Mouse (Mus musculus) hindbrain, embryonic 10.5 days (tissue): ENCODE results near the gene Syngr2. TPM values are rescaled to one million over a fixed set of nuclear protein-coding genes. Genes with fewer than 3 reads are reported as not detected.

Experiments
- DNase-seq: peaks from one replicate; pipeline ENCODE4 v3.0.0-alpha.2; 2017; ENCODE audit warnings: low spot score
- H3K27ac ChIP-seq: fragments of 300-500 bp; sonication (generic); 2 replicates; pipeline ENCODE4 v1.5.1; 2016; ENCODE audit warnings: mild to moderate bottlenecking, moderate library complexity
- H3K27me3 ChIP-seq: fragments of 300-500 bp; sonication (generic); 2 replicates; pipeline ENCODE4 v1.6.1; 2016; ENCODE audit warnings: mild to moderate bottlenecking; ENCODE audit not compliant: poor library complexity, insufficient read depth, severe bottlenecking
- H3K36me3 ChIP-seq: fragments of 300-500 bp; sonication (generic); 2 replicates; pipeline ENCODE4 v1.6.1; 2016; ENCODE audit warnings: mild to moderate bottlenecking, moderate library complexity
- H3K4me1 ChIP-seq: fragments of 300-500 bp; sonication (generic); replicated peaks from 2 replicates; pipeline ENCODE4 v1.6.1; 2016; ENCODE audit warnings: mild to moderate bottlenecking
- H3K4me3 ChIP-seq: fragments of 300-500 bp; sonication (generic); 2 replicates; pipeline ENCODE4 v1.5.1; 2016; ENCODE audit warnings: mild to moderate bottlenecking, moderate library complexity
- H3K9me3 ChIP-seq: fragments of 300-500 bp; sonication (generic); 2 replicates; pipeline ENCODE4 v1.6.1; 2016; ENCODE audit warnings: mild to moderate bottlenecking, moderate library complexity
- WGBS: fragments of 180-500 bp; shearing (Covaris S2); methylation state at CpG from one replicate; pipeline ENCODE4 v1.1.7; 2016; 5-methylcytosine and 5-hydroxymethylcytosine counted together
- polyA plus RNA-seq: library from polyadenylated mRNA; unstranded; fragments of >200 nt; fragmentation: Nextera tagmentation; extraction: Ambion mirVana; gene quantifications from 2 replicates; pipeline ENCODE4 v1.2.1, GENCODE M21; 2016

Syngr2 gene
- polyA plus RNA-seq, 1 experiment from 2014 or later: 33.7 TPM

DNA sequence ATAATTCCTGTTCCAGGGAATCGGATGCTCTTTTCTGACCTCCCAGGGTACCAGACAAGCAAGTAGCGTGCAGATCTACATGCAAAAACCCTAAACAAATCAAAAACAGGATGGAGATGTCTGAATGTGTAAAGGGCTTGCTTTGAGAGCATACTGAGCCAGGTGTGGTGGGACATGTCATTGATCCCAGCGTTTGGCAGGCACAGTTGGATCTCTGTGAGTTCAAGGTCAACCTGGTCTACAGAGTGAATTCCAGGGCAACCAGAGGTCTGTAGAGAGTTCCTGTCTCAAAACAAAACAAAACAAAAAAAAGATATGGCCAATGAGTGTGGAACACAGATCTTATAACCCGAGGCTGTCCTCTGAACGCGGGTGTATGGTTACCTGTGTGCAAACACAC is 13.9 kb downstream of the Syngr2 start:
- Histone ChIP-seq H3K9me3 (no peaks in the 10 kb centered on the region), H3K4me3 (no peak overlapping the region), H3K36me3 (peaks cover 58% of the 10 kb centered on the region), H3K27ac (no peak overlapping the region), H3K27me3 (no peaks in the 10 kb centered on the region), H3K4me1 (peaks cover 65% of the 10 kb centered on the region)
- no peak for DNase-seq
- 91% methylated on average over 6 of the region's 6 CpGs for whole genome bisulfite sequencing

DNA sequence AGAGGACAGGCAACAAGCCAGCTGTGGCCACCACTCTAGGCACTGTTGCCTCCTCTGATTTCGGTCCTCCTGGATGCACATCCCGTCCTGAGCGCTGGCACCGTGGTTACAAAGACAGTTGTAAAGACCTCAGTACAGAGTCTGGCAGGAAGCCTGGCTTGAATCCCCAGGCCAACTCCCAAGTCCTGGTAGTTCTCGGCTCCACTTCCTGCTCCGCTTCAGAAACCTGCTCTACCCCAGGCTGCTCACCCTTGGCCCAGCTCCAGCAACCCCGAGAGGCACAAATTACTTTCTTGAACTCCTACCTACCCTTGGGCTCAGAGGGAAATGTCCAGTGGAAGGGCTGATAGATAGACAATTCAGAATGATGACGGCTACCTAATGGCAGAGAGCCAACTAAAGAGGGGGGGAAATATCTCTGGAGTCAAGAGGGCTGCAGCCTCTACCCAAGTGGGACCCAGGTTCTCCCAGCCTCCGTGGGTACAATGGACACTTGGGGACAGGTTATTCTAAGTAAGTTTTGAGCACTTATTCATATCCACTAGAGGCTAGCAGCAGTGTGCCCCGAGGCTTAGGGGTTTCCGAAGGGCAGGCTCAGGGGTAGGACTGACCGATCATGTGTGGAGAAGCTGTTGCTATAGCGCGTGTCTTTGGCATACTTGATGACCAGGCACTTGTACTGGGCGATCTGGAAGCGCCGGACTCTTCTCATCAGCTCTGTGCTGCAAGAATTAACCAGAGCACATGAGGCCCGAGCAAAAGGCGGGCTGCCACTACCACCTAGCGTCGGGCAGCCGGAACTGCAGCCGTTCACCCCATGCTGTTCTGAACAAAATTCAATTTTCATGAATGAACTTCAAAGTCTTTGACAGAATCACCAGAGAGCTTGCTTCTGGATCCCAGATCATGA is 14.8 kb downstream of the Syngr2 start:
- Histone ChIP-seq H3K4me3 (peak overlapping the region; percentile 73), H3K36me3 (peaks cover 49% of the 10 kb centered on the region), H3K27ac (peak overlapping the region; percentile 95), H3K9me3 (no peaks in the 10 kb centered on the region), H3K4me1 (peaks cover 67% of the 10 kb centered on the region), H3K27me3 (no peaks in the 10 kb centered on the region)
- DNase-seq: peak; percentile 87
- 31% methylated on average over 23 of the region's 23 CpGs for WGBS

DNA sequence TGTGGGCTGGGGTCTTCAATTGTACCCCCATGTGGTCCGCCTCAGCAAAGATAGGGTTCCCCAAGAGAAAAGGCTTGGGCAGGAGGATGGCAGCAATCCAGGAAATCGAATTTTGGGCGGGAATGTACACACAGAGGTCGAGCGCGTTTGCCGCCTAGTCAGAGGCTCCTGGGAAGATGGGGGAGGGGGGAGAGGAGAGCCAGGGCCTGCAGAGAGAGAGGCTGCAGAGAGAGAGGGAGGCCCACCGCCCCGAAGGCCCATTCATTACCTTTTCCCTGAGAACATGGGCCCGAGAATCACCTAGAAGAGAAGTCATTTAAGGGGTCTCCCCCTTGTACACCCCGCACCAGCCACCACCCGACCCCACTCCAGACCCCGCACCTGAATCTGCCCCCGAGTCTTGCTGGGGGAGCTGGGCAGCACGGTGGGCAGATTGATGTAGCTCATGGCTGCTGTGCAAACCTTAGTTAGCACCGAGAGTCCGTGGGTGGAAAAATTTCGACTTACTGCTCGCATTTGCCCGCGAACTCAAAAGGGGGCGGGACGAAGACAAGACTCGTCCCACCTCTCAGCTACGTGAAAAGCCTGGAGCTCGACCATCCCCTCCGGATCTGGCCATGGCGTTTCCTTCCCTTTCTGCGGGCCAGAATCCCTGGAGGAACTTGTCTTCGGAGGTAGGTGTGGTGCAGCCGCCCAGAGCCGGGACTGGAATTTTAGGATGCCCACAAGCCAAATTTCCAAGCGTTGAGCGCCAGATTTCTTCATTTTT is 16.0 kb downstream of the Syngr2 start, which contains the start of the genes Afmid and Tk1:
Afmid (plus strand) TSS at position 592 of the 769 bp plus-strand sequence.
Tk1 (minus strand) TSS at position 760 of the 769 bp plus-strand sequence.
- no peaks in the 10 kb centered on the region for H3K9me3 ChIP-seq
- peaks cover 64% of the 10 kb centered on the region for H3K4me1 ChIP-seq
- no peaks in the 10 kb centered on the region for H3K27me3 ChIP-seq
- H3K27ac ChIP-seq: peak within 1 kb of the TSS; percentile 95
- DNase-seq: peak; percentile 88
- under 1% methylated on average over 34 of the region's 34 CpGs for WGBS
- peak within 1 kb of the TSS; percentile 73 for H3K4me3 ChIP-seq
- H3K36me3 ChIP-seq: peaks cover 37% of the 10 kb centered on the region

DNA sequence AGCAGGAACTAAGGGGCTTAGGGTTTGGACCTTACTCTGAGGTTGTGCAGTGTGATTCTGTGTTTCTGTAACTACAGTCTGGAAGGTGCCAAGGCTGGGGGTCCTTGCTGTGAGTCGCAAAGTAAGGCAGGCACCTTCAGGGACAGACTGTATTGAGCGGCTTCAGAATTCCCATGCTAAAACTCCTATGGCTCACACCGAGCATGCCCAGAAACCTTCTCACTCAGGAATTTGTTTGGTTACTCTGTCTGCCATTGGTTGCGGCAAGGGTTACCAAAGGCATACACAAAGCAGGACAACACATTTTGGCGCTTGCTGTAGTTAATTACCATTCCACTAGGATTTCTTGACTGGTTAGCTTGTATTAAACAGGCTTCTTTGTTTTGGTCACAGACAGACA is 16.7 kb downstream of the Syngr2 start:
- H3K4me1 ChIP-seq: peaks cover 64% of the 10 kb centered on the region

DNA sequence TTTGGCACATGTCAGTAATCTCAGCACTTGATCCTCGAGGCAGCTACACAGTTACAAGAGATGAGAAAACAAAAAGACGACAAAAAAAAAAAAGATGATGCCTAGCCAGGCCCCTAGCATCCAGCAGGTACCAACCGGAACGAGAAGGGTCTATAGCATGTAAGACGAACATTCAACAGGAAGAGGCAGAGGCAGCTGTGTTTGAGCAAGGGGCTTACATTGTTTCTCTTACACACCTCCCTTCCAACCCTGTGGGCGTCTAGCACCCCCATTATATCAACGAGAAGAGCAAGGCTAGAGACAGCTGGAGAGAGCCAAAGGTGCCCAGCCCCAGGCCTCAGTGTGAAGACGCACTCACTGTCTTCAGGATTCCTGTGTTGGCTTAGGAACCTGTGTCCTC is 17.4 kb downstream of the Syngr2 start:
- no peak overlapping the region for H3K27ac ChIP-seq
- H3K4me1 ChIP-seq: peaks cover 62% of the 10 kb centered on the region
- H3K4me3 ChIP-seq: peak overlapping the region; percentile 73; the same call in 1 of the 2 replicates
- H3K36me3 ChIP-seq: peaks cover 23% of the 10 kb centered on the region
- WGBS: 77% methylated on average over 8 of the region's 8 CpGs
- no peaks in the 10 kb centered on the region for H3K9me3 ChIP-seq
- DNase-seq: no peak
- no peaks in the 10 kb centered on the region for H3K27me3 ChIP-seq

More for the DNA sequence above, 16.7 kb downstream of the Syngr2 start:
- H3K9me3 ChIP-seq: no peaks in the 10 kb centered on the region
- peak overlapping the region; percentile 95 for H3K27ac ChIP-seq
- WGBS: 12% methylated on average over 5 of the region's 5 CpGs
- DNase-seq: no peak
- H3K36me3 ChIP-seq: peaks cover 30% of the 10 kb centered on the region
- H3K4me3 ChIP-seq: peak overlapping the region; percentile 73
- H3K27me3 ChIP-seq: no peaks in the 10 kb centered on the region

DNA sequence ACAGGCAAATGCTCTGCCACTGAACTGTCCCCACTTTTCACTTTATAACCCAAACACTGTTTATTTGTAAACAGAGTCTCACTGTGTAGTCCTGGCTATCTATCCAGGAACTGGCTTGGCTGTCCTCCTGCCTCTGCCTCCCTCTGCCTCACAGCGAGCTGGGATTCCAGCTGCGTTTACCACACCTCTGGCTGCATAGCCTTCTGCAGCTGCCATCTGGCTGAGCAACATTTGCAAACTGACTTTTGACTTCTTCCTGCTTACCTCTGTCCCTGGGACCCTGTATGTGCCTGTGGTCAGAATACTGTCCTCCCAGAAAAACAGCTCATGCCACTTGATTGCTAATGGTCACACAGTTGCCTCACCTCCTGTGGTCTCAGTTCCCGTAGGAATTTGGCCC is 17.9 kb downstream of the Syngr2 start:
- Histone ChIP-seq H3K36me3 (peaks cover 18% of the 10 kb centered on the region), H3K27ac (no peak overlapping the region), H3K4me1 (peaks cover 66% of the 10 kb centered on the region), H3K9me3 (no peaks in the 10 kb centered on the region), H3K4me3 (no peak overlapping the region), H3K27me3 (no peaks in the 10 kb centered on the region)
- 63% methylated on average over 3 of the region's 3 CpGs for WGBS
- DNase-seq: no peak

DNA sequence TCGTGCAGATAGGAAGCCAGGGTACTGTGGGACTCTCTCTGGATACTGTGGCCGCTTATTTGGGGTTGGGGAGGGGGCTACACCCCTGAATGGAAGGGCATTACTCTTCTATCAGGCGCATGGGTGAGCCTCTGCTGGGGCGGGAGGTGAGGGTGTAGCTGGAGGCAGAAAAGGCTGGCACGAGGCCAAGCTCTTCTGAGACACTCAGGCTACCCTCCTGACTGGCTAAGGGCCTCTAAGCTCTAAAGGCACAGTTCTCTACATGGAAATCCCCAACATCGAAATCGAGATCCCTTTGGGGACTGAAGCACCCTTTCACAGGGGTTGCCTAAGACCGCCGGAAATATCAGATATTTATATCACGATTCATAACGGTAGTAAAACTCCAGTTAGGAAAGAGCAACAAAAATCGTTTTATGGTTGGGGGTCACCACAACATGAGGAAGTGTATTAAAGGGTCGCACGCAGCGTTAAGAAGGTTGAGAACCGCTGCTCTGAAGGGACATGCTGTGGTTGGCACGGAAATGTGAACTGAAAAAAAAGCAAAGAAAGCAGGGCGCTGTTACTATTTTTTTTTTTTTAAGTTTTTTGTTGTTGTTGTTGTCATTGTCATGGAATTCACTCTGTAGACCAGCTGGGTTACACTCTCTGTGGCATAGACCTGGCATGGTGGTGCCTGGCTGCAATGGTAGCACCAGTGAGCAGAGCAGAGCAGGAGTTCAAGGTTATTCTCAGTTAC is 18.9 kb downstream of the Syngr2 start:
- Histone ChIP-seq H3K27ac (0 out of 2 replicates have a peak overlapping the region, but pooled peaks have one; percentile 13), H3K4me1 (peaks cover 65% of the 10 kb centered on the region), H3K9me3 (no peaks in the 10 kb centered on the region), H3K36me3 (peaks cover 9% of the 10 kb centered on the region), H3K4me3 (no peak overlapping the region), H3K27me3 (no peaks in the 10 kb centered on the region)
- DNase-seq: no peak
- WGBS: 90% methylated on average over 18 of the region's 18 CpGs

DNA sequence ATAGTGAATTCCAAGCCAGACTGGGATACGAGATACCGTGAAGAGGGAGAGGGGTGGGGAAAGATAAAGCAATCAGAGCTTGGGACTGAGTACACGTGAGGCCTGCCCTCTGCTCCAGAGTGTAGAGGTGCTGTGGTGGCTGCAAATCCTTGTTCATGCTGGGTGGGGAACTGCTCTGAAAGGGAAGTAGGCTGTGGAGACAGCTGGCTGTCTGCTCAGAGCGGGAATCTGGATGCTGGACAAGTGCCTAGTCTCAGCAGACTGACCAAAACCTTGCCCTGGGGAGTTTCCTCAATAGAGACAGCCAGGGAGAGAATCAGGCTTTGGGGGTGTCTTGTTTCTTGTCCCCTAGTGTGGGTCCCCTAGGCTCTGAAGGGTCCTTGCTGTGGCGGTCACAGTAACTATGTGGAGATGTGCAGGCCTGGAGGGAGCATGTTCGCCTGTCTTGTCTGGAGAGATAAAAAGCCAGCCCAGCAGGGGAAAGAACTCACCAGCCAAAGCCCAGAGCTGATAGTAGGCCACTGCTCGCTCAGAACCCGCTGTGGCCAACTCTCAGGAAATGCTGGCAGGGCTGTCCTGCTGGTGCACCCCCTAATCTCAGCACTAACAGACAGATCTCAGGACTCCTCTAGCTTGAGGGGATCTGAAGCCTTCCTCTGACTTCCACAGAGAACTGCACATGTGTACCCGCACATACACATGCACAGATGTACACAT is 19.6 kb downstream of the Syngr2 start:
- no peak overlapping the region for H3K4me3 ChIP-seq
- 63% methylated on average over 9 of the region's 9 CpGs for whole genome bisulfite sequencing
- H3K4me1 ChIP-seq: peaks cover 61% of the 10 kb centered on the region
- DNase-seq: no peak
- H3K27me3 ChIP-seq: no peaks in the 10 kb centered on the region
- H3K27ac ChIP-seq: peak overlapping the region; percentile 13
- H3K9me3 ChIP-seq: no peaks in the 10 kb centered on the region
- peaks cover 1% of the 10 kb centered on the region for H3K36me3 ChIP-seq

DNA sequence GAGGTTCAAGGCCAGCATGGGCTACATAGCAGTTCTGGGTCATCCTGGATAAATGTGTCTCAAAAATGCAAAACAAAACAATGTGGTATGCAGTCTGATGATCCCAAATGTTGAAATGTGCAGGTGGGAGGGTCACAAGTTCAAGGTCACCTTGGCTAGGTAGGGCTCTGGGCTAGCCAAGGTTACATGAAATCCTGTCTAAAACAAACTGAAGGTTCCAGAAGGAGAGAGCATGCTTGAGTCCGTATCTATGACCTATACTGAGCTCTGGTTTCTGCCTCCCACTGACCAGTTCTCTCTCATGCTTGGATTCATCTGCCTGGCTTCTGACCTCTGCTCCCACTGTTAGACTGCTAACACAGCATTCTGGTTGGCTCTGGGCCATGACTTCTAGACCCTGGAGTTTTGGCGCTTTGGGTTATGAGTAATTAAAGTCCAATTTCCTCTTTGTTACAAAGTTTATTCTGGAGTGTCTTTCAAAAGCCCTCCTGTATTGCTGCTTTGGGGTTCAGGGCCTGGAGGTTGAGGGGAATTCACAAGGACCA is 20.3 kb downstream of the Syngr2 start:
- H3K27ac ChIP-seq: no peak overlapping the region
- no peak for DNase-seq
- H3K27me3 ChIP-seq: no peaks in the 10 kb centered on the region
- no peaks in the 10 kb centered on the region for H3K9me3 ChIP-seq
- H3K4me1 ChIP-seq: peaks cover 56% of the 10 kb centered on the region
- H3K4me3 ChIP-seq: no peak overlapping the region
- WGBS: 82% methylated on average over 2 of the region's 2 CpGs
- H3K36me3 ChIP-seq: no peaks in the 10 kb centered on the region

DNA sequence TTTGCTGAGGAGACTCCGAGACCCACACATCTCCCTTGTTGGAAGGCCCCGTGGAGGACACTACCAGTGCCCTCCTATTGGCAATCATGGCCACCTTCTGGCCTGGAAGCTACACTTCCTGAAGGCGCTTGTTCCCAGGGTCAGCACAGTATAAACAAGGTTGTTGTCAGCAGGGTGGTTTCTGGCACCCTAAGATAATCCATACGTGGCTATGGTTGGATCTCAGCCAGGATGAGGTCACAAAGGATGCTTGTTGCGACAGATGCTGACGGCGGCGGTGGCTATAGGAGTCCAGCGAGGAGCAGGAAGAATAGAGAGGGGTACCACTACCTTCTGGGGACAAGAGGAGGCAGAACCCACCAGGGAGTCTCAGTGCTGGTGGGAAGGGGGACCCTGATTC is 20.9 kb downstream of the Syngr2 start:
- H3K9me3 ChIP-seq: no peaks in the 10 kb centered on the region
- no peak overlapping the region for H3K27ac ChIP-seq
- no peak overlapping the region for H3K4me3 ChIP-seq
- 85% methylated on average over 9 of the region's 9 CpGs for WGBS
- peaks cover 49% of the 10 kb centered on the region for H3K4me1 ChIP-seq
- H3K27me3 ChIP-seq: no peaks in the 10 kb centered on the region
- no peak for DNase-seq
- H3K36me3 ChIP-seq: no peaks in the 10 kb centered on the region

DNA sequence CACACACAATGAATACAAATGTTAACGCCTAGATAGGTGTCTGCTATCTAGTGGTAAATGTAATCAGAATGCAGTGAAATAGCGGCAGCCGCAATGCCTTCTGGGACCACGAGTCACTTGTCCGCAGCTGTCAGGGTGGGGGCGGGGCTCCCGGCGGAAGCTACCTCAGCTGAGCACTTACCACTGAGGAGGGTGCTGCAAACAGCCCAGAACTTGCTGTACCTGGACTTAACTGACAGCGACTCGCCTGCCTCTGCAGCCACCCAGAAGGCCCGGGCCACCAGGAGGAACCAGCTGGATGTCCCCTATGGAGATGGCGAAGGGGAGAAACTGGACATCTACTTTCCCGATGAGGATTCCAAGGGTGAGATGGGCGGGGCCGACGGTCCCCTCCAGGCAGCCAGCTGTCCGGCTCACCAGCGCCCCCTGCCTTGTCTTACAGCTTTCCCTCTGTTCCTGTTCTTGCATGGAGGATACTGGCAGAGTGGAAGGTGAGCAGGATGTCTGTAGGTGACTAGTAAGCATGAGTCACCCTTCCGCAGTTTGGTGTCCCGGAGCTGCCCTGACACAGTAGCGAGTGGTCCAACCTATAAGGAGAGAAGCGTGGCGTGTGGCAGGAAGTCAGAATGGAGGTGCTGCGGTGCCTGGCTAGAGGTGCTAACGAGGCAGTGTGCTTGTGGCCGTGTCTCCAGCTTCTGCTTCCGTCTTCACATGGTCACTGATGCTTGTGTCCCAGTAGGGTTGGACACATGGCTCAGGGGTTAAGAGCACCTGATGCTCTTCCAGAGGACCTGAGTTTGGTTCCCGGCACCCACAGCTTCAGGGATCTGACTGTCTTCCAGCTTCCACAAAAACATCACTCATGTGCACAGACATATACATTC is 22.9 kb downstream of the Syngr2 start:
- H3K27ac ChIP-seq: peak overlapping the region; percentile 66

More for the DNA sequence above, 22.9 kb downstream of the Syngr2 start:
- DNase-seq: peak; percentile 86
- Histone ChIP-seq H3K36me3 (no peaks in the 10 kb centered on the region), H3K4me1 (peaks cover 40% of the 10 kb centered on the region), H3K27me3 (no peaks in the 10 kb centered on the region), H3K4me3 (peak overlapping the region; percentile 56), H3K9me3 (no peaks in the 10 kb centered on the region)
- 17% methylated on average over 28 of the region's 28 CpGs for WGBS
